ENCODE assay signal across 19 mouse cellular contexts in the genomic region with DNA sequence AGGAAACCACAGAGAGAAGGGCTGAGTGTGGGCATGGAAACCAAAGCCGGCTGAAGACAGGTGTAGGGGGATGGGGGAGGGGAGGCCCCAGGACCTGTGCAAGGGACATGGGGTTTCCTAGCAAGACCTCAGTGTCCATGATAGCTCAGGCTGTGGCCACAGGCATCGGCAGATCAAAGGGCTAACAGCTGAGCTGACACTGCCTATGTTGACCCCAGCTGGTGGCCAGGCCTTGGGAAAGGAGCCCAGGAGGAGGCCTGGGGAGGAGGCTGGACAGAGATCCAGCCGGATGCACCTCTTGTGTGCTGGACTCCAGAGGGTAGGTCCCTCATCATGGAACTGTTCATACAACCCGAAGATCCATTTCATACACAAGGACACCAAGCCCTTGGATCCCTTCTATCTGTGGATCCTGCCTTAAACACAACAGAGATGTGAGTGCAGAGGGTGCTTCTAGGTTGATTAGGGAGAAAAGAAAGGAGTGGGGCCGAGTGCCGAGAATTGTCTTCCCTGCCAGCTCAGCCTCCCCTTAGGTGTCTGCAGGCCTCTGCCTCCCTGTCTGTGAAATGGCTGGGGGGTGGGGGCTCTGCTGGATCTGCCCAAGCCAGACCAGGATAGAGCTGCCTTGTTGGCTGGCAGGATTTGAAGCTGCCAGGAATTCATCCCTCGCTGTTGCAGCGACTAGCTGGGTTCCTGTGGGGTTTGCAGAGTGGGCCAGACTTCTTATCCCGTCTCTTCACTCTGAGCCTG. TPM values are rescaled to one million over a fixed set of nuclear protein-coding genes. Genes with fewer than 3 reads are reported as not detected.
DNase-seq lines count a peak whose midpoint lies in the region; ATAC-seq lines count a peak whose summit lies in the region.
"Had no signal": no experiment of that assay in that cellular context is flagged by ENCODE, and none has a peak within 500 bp of the region (broad histone marks: within the 10 kb centered on the region; RNA-seq: fewer than 3 reads in every experiment).

No protein-coding gene starts in this region.

- no peak overlapping the region for H3K9ac ChIP-seq in heart, embryonic 11.5 days (ENCODE audit: low read depth, low read length)
- no peak overlapping the region for H3K9ac ChIP-seq in intestine, embryonic 16.5 days (ENCODE audit: low read depth, low read length)
- H3K9ac ChIP-seq: forebrain, embryonic 12.5 days; limb, embryonic 13.5 days; liver, embryonic 14.5 days had no signal

- H3K9me3 ChIP-seq in heart, embryonic 11.5 days (replicated peaks; ENCODE audit: control insufficient read depth, low read length) = no peaks in the 10 kb centered on the region
- no peaks in the 10 kb centered on the region for H3K9me3 ChIP-seq in intestine, embryonic 16.5 days (ENCODE audit: control insufficient read depth, low read length)
- H3K9me3 ChIP-seq: forebrain, embryonic 12.5 days; limb, embryonic 13.5 days; megakaryocyte, embryonic 14.5 days had no signal

- peaks cover 29% of the 10 kb centered on the region for H3K4me1 ChIP-seq in heart, embryonic 11.5 days (ENCODE audit: control insufficient read depth, insufficient read depth, low read length)
- H3K4me1 ChIP-seq in intestine, embryonic 16.5 days (ENCODE audit: control insufficient read depth, insufficient read depth, low read length) = peaks cover 10% of the 10 kb centered on the region

- DNase-seq in adrenal gland, postnatal 10 days = peak; percentile 40
- DNase-seq in adrenal gland, adult 18-20 months (ENCODE audit: low spot score in 2 of 2) = no peak
- DNase-seq in heart, adult 11 months = peak; percentile 91
- DNase-seq in left cerebral cortex, postnatal 4 days = peak; percentile 48
- DNase-seq in left cerebral cortex, adult 11 months (ENCODE audit: low spot score) = no peak
- DNase-seq in adrenal gland, postnatal 14 days = peak; percentile 34
- DNase-seq: cerebellum, adult 11 months; kidney, adult 11 months; thymus, postnatal 14 days had no signal

- no peaks in the 10 kb centered on the region for H3K36me3 ChIP-seq in heart, embryonic 11.5 days (ENCODE audit: control insufficient read depth, insufficient read depth, low read length)
- H3K36me3 ChIP-seq in intestine, embryonic 16.5 days (ENCODE audit: control insufficient read depth, insufficient read depth, low read length) = no peaks in the 10 kb centered on the region
- H3K36me3 ChIP-seq: forebrain, embryonic 12.5 days; limb, embryonic 13.5 days had no signal

- WGBS in heart, embryonic 11.5 days (ENCODE audit: insufficient replicate concordance) = 46% methylated on average over 9 of the region's 9 CpGs
- WGBS in intestine, embryonic 16.5 days = 57% methylated on average over 9 of the region's 9 CpGs

- no peak for ATAC-seq in heart, embryonic 11.5 days (replicated peaks; ENCODE audit: insufficient number of reproducible peaks, low FRiP score, low TSS enrichment)
- ATAC-seq in intestine, embryonic 16.5 days = no peak
- ATAC-seq: hindbrain, postnatal 0 days; lung, postnatal 0 days; midbrain, embryonic 16.5 days had no signal

- H3K27ac ChIP-seq in heart, embryonic 11.5 days (ENCODE audit: low read depth, low read length) = no peak overlapping the region
- no peak overlapping the region for H3K27ac ChIP-seq in intestine, embryonic 16.5 days (ENCODE audit: low read length)
- H3K27ac ChIP-seq: forebrain, embryonic 12.5 days; hindbrain, postnatal 0 days; limb, embryonic 13.5 days; liver, embryonic 14.5 days had no signal

- no peak overlapping the region for H3K4me3 ChIP-seq in heart, embryonic 11.5 days (ENCODE audit: low read depth, low read length)
- no peak overlapping the region for H3K4me3 ChIP-seq in intestine, embryonic 16.5 days (ENCODE audit: low read length)
- H3K4me3 ChIP-seq: forebrain, embryonic 12.5 days; limb, embryonic 13.5 days; megakaryocyte, embryonic 14.5 days had no signal

- intact Hi-C loops in left cerebral cortex, postnatal 4 days (cut with DNase I) = no loop called here

- H3K4me2 ChIP-seq in heart, embryonic 11.5 days = no peak overlapping the region
- H3K4me2 ChIP-seq in intestine, embryonic 16.5 days (ENCODE audit: low read depth, low read length) = no peak overlapping the region
- H3K4me2 ChIP-seq: forebrain, embryonic 12.5 days; limb, embryonic 13.5 days had no signal

- H3K27me3 ChIP-seq in heart, embryonic 11.5 days (ENCODE audit: control insufficient read depth, insufficient read depth, low read length) = no peaks in the 10 kb centered on the region
- no peaks in the 10 kb centered on the region for H3K27me3 ChIP-seq in intestine, embryonic 16.5 days (replicated peaks; ENCODE audit: control insufficient read depth, insufficient read depth, low read length)
- H3K27me3 ChIP-seq: forebrain, embryonic 12.5 days had no signal

RNA-seq across cellular contexts. Expression of a gene that starts 29.2 kb away (rescaled TPM):
- 1 to 10 TPM; 6.4 to 6.5 TPM for total RNA-seq in adrenal gland, postnatal 10 days (2021)
- 1 to 10 TPM in 1 of 2 experiments, under 1 TPM in 1; 0.86 to 3.8 TPM for total RNA-seq in adrenal gland, adult 18-20 months (2021)
- polyA plus RNA-seq in heart, embryonic 11.5 days (2014; fragmentation: Nextera tagmentation; extraction: Ambion mirVana) = 24.5 and 24.7 TPM in 2 replicates
- under 1 TPM; 0.81 to 0.84 TPM for total RNA-seq in left cerebral cortex, postnatal 4 days (2021)
- 1.8 and 7.4 TPM in 2 replicates for total RNA-seq in adrenal gland, postnatal 14 days (2021)
- 1.8 and 2.0 TPM in 2 replicates for polyA plus RNA-seq in intestine, embryonic 16.5 days (2015; fragmentation: Nextera tagmentation; extraction: Ambion mirVana)
- total RNA-seq: MEL had no signal

Comparison
In these comparisons a context has a peak if more than half of its experiments do, and no peak if none do; other contexts are left out.
1. DNase-seq: peak in adrenal gland, postnatal 10 days (single experiment), heart, adult 11 months (single experiment), left cerebral cortex, postnatal 4 days (single experiment) and adrenal gland, postnatal 14 days (single experiment); none in adrenal gland, adult 18-20 months (0 of 2) and left cerebral cortex, adult 11 months (single experiment).